Comparison of ENCODE assay signal across 17 mouse cellular contexts in the genomic region with DNA sequence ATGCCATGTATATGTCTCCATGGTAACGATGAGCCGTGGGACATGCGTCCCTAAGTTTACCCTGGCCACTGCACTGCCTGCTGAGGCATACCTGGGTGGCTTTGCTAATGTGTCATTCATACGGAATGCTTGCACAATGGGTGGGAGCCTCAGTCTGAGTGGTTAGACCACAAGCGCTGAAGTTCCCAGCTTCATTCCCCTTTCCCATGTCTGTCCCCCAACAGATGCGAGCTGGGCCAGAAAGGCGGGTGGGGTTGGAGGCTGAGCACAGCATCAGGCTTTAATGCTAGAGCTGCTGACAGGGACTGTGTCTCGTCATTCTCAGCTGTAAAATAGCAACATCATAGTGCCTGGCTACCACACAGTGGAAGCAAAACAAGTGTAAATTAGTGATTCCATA.
DNase-seq lines count a peak whose midpoint lies in the region; ATAC-seq lines count a peak whose summit lies in the region.
"Had no signal": no experiment of that assay in that cellular context is flagged by ENCODE, and none has a peak within 500 bp of the region (broad histone marks: within the 10 kb centered on the region; RNA-seq: fewer than 3 reads in every experiment).

No protein-coding gene starts in this region.

- H3K27me3 ChIP-seq in heart, embryonic 13.5 days (replicated peaks) = no peaks in the 10 kb centered on the region
- no peaks in the 10 kb centered on the region for H3K27me3 ChIP-seq in lung, embryonic 15.5 days
- no peaks in the 10 kb centered on the region for H3K27me3 ChIP-seq in intestine, embryonic 15.5 days (replicated peaks)
- H3K27me3 ChIP-seq: forebrain, embryonic 12.5 days; stomach, embryonic 15.5 days had no signal

- ATAC-seq in heart, embryonic 13.5 days (ENCODE audit: extremely low read depth, insufficient number of reproducible peaks, low FRiP score, low TSS enrichment) = 0 out of 2 replicates have a peak, but pooled peaks have one; percentile 17
- peak; percentile 52; the same call in 1 of the 2 replicates for ATAC-seq in lung, embryonic 15.5 days (ENCODE audit: borderline replicate concordance, extremely low read depth, low FRiP score, low TSS enrichment)
- no peak for ATAC-seq in intestine, embryonic 15.5 days
- ATAC-seq: intestine, embryonic 16.5 days; liver, postnatal 0 days had no signal

- DNase-seq in heart, adult 9 months (ENCODE audit: low spot score in 2 of 2) = no peak
- DNase-seq in urinary bladder, postnatal 25 days (ENCODE audit: low spot score) = peak; percentile 7
- no peak for DNase-seq in urinary bladder, postnatal 10 days (ENCODE audit: low spot score)
- DNase-seq in kidney, postnatal 4 days = no peak
- DNase-seq: cerebellum, adult 9-10 months; gastrocnemius, postnatal 36 days; layer of hippocampus, postnatal 36 days; liver; liver, postnatal 0 days; thymus, postnatal 14 days had no signal

- H3K9ac ChIP-seq in heart, embryonic 13.5 days = no peak overlapping the region
- H3K9ac ChIP-seq in lung, embryonic 15.5 days = no peak overlapping the region
- H3K9ac ChIP-seq in intestine, embryonic 15.5 days = no peak overlapping the region
- H3K9ac ChIP-seq: forebrain, embryonic 12.5 days; hindbrain, embryonic 14.5 days; liver, postnatal 0 days; stomach, embryonic 15.5 days had no signal

- H3K4me2 ChIP-seq in heart, embryonic 13.5 days = no peak overlapping the region
- no peak overlapping the region for H3K4me2 ChIP-seq in lung, embryonic 15.5 days
- no peak overlapping the region for H3K4me2 ChIP-seq in intestine, embryonic 15.5 days (replicated peaks)
- H3K4me2 ChIP-seq: forebrain, embryonic 12.5 days; hindbrain, embryonic 14.5 days; stomach, embryonic 15.5 days had no signal

- peaks cover 33% of the 10 kb centered on the region for H3K4me1 ChIP-seq in heart, embryonic 13.5 days
- peaks cover 7% of the 10 kb centered on the region; the same call in 1 of the 2 replicates for H3K4me1 ChIP-seq in lung, embryonic 15.5 days
- no peaks in the 10 kb centered on the region for H3K4me1 ChIP-seq in intestine, embryonic 15.5 days (replicated peaks)

- H3K27ac ChIP-seq in heart, embryonic 13.5 days (replicated peaks) = peak overlapping the region; percentile 79
- H3K27ac ChIP-seq in lung, embryonic 15.5 days = no peak overlapping the region
- H3K27ac ChIP-seq in intestine, embryonic 15.5 days = no peak overlapping the region
- H3K27ac ChIP-seq: forebrain, embryonic 12.5 days; hindbrain, embryonic 14.5 days; stomach, embryonic 15.5 days had no signal

- H3K9me3 ChIP-seq in heart, embryonic 13.5 days = no peaks in the 10 kb centered on the region; the same call in 1 of the 2 replicates
- H3K9me3 ChIP-seq in lung, embryonic 15.5 days = no peaks in the 10 kb centered on the region
- no peaks in the 10 kb centered on the region for H3K9me3 ChIP-seq in intestine, embryonic 15.5 days
- H3K9me3 ChIP-seq: forebrain, embryonic 12.5 days; stomach, embryonic 15.5 days had no signal

- peaks cover 1% of the 10 kb centered on the region; the same call in 1 of the 2 replicates for H3K36me3 ChIP-seq in heart, embryonic 13.5 days
- no peaks in the 10 kb centered on the region for H3K36me3 ChIP-seq in lung, embryonic 15.5 days
- H3K36me3 ChIP-seq in intestine, embryonic 15.5 days = no peaks in the 10 kb centered on the region
- H3K36me3 ChIP-seq: forebrain, embryonic 12.5 days; stomach, embryonic 15.5 days had no signal

- 39% methylated on average over 8 of the region's 8 CpGs for WGBS in heart, embryonic 13.5 days
- 54% methylated on average over 8 of the region's 8 CpGs for whole genome bisulfite sequencing in lung, embryonic 15.5 days
- 58% methylated on average over 8 of the region's 8 CpGs for WGBS in intestine, embryonic 15.5 days

- no peak overlapping the region for H3K4me3 ChIP-seq in heart, embryonic 13.5 days
- H3K4me3 ChIP-seq in lung, embryonic 15.5 days = no peak overlapping the region
- H3K4me3 ChIP-seq in intestine, embryonic 15.5 days (replicated peaks) = no peak overlapping the region
- H3K4me3 ChIP-seq: forebrain, embryonic 12.5 days; stomach, embryonic 15.5 days had no signal
